Mouse (Mus musculus): ENCODE measurements around the gene Fanca.

Gene Fanca

DNA sequence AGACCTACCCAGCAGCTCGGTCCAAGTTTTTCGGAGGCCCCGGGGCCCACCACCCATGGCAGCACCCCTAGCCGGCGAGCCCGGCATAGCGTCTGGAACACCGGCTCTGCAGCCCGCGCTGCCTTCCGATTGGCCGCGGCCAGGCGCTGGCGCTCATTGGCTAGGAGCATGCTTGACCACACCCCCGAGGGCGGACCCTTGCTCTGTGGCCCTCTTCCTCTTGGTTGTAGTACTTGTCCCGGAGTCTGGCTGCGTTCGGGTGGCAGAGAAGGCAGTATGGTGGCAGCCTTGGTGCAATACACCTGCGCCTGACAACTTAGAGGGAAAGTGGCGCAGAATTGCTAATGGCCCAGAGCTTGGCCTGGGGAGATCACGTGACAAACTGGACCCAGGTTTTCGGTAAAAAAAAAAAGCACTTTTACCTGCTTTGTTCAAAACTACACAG, at the start of gene Fanca:
TSS of gene Fanca (minus strand) at position 110 of the 445 bp plus-strand sequence.
- peaks cover 18% of the 10 kb centered on the region for H3K4me1 ChIP-seq (replicated peaks; ENCODE audit: low read depth, low read length)
- H3K36me3 ChIP-seq (ENCODE audit: insufficient read depth, low read length): peaks cover 6% of the 10 kb centered on the region
- no peaks in the 10 kb centered on the region for H3K9me3 ChIP-seq (ENCODE audit: low read length)
- TF ChIP-seq POU5F1 (IDR thresholded peaks at IDR 0.05; ENCODE audit: borderline replicate concordance, low read length): no peak
- peak within 1 kb of the TSS; percentile 87 for H3K4me3 ChIP-seq (replicated peaks; ENCODE audit: low read length)
- no peaks in the 10 kb centered on the region for H3K27me3 ChIP-seq (ENCODE audit: insufficient read depth, low read length)

DNA sequence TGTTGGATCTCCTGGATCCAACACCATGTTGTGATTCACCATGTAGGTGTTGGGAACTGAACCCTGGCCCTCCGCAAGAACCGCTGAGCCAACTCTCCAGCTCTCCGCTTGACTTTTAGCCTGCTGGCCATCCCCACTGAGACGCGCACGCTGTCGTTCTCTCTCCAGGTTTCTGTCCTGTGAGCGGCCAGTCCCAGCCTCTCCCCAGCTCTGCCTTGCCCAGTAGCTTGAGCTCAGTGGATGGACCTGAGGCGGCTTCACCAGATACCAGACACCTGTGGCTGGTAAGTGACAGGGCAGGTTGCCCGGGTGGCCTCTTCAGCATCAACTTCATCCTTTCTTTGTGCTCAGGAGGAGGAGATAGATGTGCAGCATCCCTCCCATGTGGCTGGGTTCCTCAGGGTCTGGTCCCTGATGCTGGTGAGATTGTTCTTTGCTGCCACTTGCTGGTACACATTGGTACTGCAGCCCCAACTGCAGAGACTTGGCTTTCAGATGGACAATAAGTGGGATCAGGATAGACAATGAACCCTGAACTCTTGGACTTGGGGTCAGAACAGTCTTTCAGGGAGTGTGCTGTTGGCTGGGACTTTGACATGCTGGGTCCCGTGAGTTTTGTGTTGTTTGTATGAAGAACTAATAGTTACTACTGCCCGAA, 42.8 kb upstream of the Fanca start:
- Histone ChIP-seq H3K9me3 (ENCODE audit: low read length) (no peaks in the 10 kb centered on the region), H3K4me3 (replicated peaks; ENCODE audit: low read length) (no peak overlapping the region), H3K4me1 (replicated peaks; ENCODE audit: low read depth, low read length) (peaks cover 14% of the 10 kb centered on the region), H3K27me3 (ENCODE audit: insufficient read depth, low read length) (no peaks in the 10 kb centered on the region), H3K36me3 (ENCODE audit: insufficient read depth, low read length) (peaks cover 83% of the 10 kb centered on the region)
- TF ChIP-seq NANOG (IDR thresholded peaks at IDR 0.05; ENCODE audit: borderline replicate concordance, low read length): no peak
- peak; percentile 70 for TF ChIP-seq CTCF (conservative IDR thresholded peaks at IDR 0.05; ENCODE audit: low read length)

DNA sequence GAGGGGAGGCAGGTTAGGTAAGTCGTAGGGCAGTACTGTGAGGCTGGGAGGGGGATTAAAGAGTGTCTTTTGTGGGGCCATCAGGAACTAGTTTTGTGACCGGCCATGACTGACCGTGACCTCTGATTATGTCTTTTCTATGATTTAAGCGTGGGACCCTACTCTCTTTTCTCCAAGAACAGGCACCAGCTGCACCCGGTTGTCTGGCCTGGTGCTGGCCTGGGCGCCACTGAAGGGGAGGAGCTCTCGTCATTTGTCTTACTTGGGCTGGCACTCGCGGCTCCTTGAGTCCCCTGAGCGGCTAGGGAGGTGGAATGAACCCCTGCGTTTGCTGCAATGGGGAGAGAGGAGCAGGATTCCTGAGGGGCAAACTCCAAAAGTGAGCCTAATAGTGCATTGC, 34.8 kb upstream of the Fanca start:
- H3K4me1 ChIP-seq (replicated peaks; ENCODE audit: low read depth, low read length): peaks cover 42% of the 10 kb centered on the region
- no peak for TF ChIP-seq CTCF (conservative IDR thresholded peaks at IDR 0.05; ENCODE audit: low read length)
- no peak for TF ChIP-seq POU5F1 (IDR thresholded peaks at IDR 0.05; ENCODE audit: borderline replicate concordance, low read length)
- no peak for TF ChIP-seq NANOG (IDR thresholded peaks at IDR 0.05; ENCODE audit: borderline replicate concordance, low read length)
- H3K36me3 ChIP-seq (ENCODE audit: insufficient read depth, low read length): peaks cover 54% of the 10 kb centered on the region
- H3K9me3 ChIP-seq (ENCODE audit: low read length): no peaks in the 10 kb centered on the region
- H3K4me3 ChIP-seq (replicated peaks; ENCODE audit: low read length): no peak overlapping the region
- peaks cover 18% of the 10 kb centered on the region for H3K27me3 ChIP-seq (ENCODE audit: insufficient read depth, low read length)

DNA sequence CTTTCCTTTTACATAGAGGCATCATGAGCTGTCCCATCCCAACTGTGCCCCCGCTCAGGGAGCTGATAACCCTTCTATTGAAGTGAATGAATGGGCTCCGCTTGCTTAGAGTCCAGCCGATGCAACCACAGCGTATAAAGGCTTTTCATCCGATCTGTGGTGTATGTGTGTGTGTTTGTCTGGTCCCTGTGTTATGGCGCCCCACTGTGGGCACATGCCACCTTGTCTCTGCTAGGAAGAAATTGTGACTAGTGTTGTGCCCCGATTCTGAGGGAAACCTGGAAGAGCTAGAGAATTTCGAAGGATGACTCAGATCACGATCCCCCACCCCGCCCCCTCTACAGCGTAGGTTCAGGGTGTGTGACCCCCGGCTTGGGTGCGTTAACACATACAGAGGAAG, 34.4 kb upstream of the Fanca start:
- Histone ChIP-seq H3K4me3 (replicated peaks; ENCODE audit: low read length) (no peak overlapping the region), H3K27me3 (ENCODE audit: insufficient read depth, low read length) (peaks cover 18% of the 10 kb centered on the region), H3K36me3 (ENCODE audit: insufficient read depth, low read length) (peaks cover 54% of the 10 kb centered on the region), H3K9me3 (ENCODE audit: low read length) (no peaks in the 10 kb centered on the region), H3K4me1 (replicated peaks; ENCODE audit: low read depth, low read length) (peaks cover 42% of the 10 kb centered on the region)
- peak; percentile 23; the same call in 1 of the 2 replicates for TF ChIP-seq CTCF (conservative IDR thresholded peaks at IDR 0.05; ENCODE audit: low read length)
- TF ChIP-seq NANOG (IDR thresholded peaks at IDR 0.05; ENCODE audit: borderline replicate concordance, low read length): no peak

DNA sequence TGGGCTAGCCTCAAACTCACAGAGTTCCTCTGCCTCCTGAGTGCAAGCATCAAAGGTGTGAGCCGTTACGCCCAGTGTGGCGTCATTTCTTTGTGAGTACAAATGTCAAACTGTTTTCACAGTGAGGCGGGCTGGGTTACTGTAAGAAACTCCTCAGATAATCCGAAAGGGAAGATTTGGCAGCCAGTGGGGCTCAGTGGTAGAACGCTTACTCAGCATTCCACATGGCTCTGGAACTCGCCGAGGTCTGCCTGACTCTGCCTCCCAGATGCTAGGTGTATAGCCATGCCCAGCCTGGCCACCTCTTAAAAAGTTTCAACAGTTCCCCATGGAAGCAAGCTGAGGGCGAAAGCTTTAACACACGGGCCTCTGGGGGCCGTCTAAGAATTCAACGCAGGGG, 33.7 kb upstream of the Fanca start:
- Histone ChIP-seq H3K4me3 (replicated peaks; ENCODE audit: low read length) (no peak overlapping the region), H3K36me3 (ENCODE audit: insufficient read depth, low read length) (peaks cover 50% of the 10 kb centered on the region), H3K27me3 (ENCODE audit: insufficient read depth, low read length) (peaks cover 18% of the 10 kb centered on the region), H3K9me3 (ENCODE audit: low read length) (no peaks in the 10 kb centered on the region), H3K4me1 (replicated peaks; ENCODE audit: low read depth, low read length) (peaks cover 35% of the 10 kb centered on the region)
- TF ChIP-seq POU5F1 (IDR thresholded peaks at IDR 0.05; ENCODE audit: borderline replicate concordance, low read length) (no peak), NANOG (IDR thresholded peaks at IDR 0.05; ENCODE audit: borderline replicate concordance, low read length) (no peak), CTCF (conservative IDR thresholded peaks at IDR 0.05; ENCODE audit: low read length) (no peak)

DNA sequence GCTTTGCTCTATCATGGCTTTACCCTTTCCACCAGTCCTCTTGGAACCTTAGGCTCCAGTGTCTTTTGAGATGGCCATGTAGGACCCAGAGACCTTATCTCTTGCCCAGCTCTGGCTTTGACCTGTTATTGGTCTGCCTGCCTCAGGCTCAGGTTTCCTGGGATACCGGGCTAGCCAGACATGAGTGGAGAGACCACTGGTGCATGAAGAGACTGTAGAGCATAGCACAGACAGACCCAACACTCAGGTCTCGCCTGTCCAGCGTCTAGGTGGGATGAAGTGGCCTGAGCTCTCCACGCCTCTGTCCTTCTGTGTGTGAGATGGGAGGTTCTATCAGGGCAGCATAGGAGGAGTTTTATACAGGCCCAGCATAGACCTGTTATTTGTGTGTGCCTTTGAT, 30.7 kb upstream of the Fanca start:
- Histone ChIP-seq H3K36me3 (ENCODE audit: insufficient read depth, low read length) (peaks cover 43% of the 10 kb centered on the region), H3K9me3 (ENCODE audit: low read length) (no peaks in the 10 kb centered on the region), H3K4me1 (replicated peaks; ENCODE audit: low read depth, low read length) (peaks cover 36% of the 10 kb centered on the region), H3K27me3 (ENCODE audit: insufficient read depth, low read length) (peaks cover 9% of the 10 kb centered on the region), H3K4me3 (replicated peaks; ENCODE audit: low read length) (no peak overlapping the region)
- no peak for TF ChIP-seq NANOG (IDR thresholded peaks at IDR 0.05; ENCODE audit: borderline replicate concordance, low read length)
- TF ChIP-seq CTCF (conservative IDR thresholded peaks at IDR 0.05; ENCODE audit: low read length): no peak
- TF ChIP-seq POU5F1 (IDR thresholded peaks at IDR 0.05; ENCODE audit: borderline replicate concordance, low read length): no peak

DNA sequence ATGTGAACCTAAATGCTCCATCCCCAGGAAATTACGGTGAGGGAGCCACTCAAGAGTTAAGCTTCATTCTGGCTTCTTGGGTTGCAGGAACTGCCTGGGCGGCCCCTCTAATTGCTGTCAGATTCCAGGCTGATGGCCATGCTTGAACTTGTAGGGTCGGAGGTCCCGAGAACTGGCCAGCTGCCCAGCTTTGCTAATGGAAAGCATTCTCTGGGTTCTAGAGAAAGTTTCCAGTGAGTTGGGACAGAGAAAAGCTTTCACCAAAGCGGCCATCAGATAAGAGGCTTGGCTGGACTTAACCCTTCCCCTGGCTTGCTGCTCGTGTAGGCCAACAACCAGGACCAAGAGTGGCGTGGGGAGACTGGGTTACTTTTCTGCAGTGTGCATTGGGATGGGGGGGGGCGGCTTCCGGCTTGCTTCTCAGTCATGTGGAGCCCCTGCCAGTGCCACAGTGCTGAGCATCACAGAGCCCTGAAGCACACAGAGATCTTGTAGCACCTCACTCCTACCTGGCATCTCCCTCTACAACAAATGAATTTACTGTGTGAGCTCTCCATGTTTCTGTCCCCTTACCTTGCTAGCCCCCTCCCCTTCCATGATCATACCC, 30.0 kb upstream of the Fanca start:
- peaks cover 43% of the 10 kb centered on the region for H3K36me3 ChIP-seq (ENCODE audit: insufficient read depth, low read length)
- H3K9me3 ChIP-seq (ENCODE audit: low read length): no peaks in the 10 kb centered on the region
- no peak overlapping the region for H3K4me3 ChIP-seq (replicated peaks; ENCODE audit: low read length)
- peaks cover 36% of the 10 kb centered on the region for H3K4me1 ChIP-seq (replicated peaks; ENCODE audit: low read depth, low read length)
- TF ChIP-seq POU5F1 (IDR thresholded peaks at IDR 0.05; ENCODE audit: borderline replicate concordance, low read length) (no peak), CTCF (conservative IDR thresholded peaks at IDR 0.05; ENCODE audit: low read length) (no peak), NANOG (IDR thresholded peaks at IDR 0.05; ENCODE audit: borderline replicate concordance, low read length) (no peak)
- peaks cover 2% of the 10 kb centered on the region; the same call in 1 of the 2 replicates for H3K27me3 ChIP-seq (ENCODE audit: insufficient read depth, low read length)

DNA sequence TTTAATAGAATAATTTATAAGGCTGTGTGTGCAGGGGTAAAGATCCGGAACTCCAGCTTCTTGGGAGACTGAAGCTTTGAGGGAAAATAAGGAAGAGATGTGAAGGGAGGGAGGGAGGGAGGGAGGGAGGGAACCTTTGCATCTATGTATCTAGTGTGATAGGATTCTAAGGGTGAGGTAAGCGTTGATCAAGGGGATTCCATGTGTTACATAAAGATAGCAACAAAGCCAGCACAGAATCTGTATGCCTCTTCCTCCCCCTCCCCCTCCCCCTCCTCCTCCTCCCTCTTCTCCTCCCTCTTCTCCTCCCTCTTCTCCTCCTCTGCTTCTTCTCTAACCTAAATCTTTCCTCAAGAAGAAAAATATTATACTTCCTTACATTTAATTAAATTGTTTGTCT, 28.9 kb upstream of the Fanca start:
- Histone ChIP-seq H3K9me3 (ENCODE audit: low read length) (no peaks in the 10 kb centered on the region), H3K4me3 (replicated peaks; ENCODE audit: low read length) (no peak overlapping the region), H3K4me1 (replicated peaks; ENCODE audit: low read depth, low read length) (peaks cover 38% of the 10 kb centered on the region), H3K36me3 (ENCODE audit: insufficient read depth, low read length) (peaks cover 43% of the 10 kb centered on the region), H3K27me3 (ENCODE audit: insufficient read depth, low read length) (no peaks in the 10 kb centered on the region)
- TF ChIP-seq CTCF (conservative IDR thresholded peaks at IDR 0.05; ENCODE audit: low read length): no peak
- TF ChIP-seq NANOG (IDR thresholded peaks at IDR 0.05; ENCODE audit: borderline replicate concordance, low read length): no peak
- no peak for TF ChIP-seq POU5F1 (IDR thresholded peaks at IDR 0.05; ENCODE audit: borderline replicate concordance, low read length)

DNA sequence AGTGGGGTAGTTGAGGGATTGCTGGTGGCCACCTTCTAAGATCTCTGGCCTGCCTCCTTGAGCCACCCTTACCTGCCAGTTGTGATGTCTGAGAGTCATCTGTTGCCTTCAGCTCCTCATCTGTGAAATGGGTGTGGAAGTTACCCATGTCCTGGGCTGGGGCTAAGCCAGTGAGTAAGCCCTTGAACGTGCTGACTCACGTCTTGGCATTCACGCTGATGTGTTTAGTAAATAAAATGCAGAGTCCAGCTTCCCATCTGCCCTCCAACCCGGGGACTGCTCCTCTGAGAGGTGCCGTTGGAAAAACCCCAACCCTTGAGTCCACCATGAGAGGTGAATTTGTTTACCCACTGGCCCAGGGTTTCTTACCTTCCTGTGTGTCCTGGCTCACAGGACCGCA, 27.5 kb upstream of the Fanca start:
- peaks cover 47% of the 10 kb centered on the region for H3K4me1 ChIP-seq (replicated peaks; ENCODE audit: low read depth, low read length)
- H3K9me3 ChIP-seq (ENCODE audit: low read length): no peaks in the 10 kb centered on the region
- H3K4me3 ChIP-seq (replicated peaks; ENCODE audit: low read length): no peak overlapping the region
- TF ChIP-seq CTCF (conservative IDR thresholded peaks at IDR 0.05; ENCODE audit: low read length): no peak
- no peak for TF ChIP-seq POU5F1 (IDR thresholded peaks at IDR 0.05; ENCODE audit: borderline replicate concordance, low read length)
- no peak for TF ChIP-seq NANOG (IDR thresholded peaks at IDR 0.05; ENCODE audit: borderline replicate concordance, low read length)
- no peaks in the 10 kb centered on the region for H3K27me3 ChIP-seq (ENCODE audit: insufficient read depth, low read length)
- H3K36me3 ChIP-seq (ENCODE audit: insufficient read depth, low read length): peaks cover 39% of the 10 kb centered on the region

Measured in E14TG2a.4 (cell line).